ENCODE assay signal across 9 mouse cellular contexts in genomic region chr4:45253839-45254601, GRCm38 (mm10). TPM values are rescaled to one million over a fixed set of nuclear protein-coding genes. Genes with fewer than 3 reads are reported as not detected.
DNase-seq lines count a peak whose midpoint lies in the region; ATAC-seq and TF ChIP-seq lines count a peak whose summit lies in the region.
"Had no signal": no experiment of that assay in that cellular context is flagged by ENCODE, and none has a peak within 500 bp of the region (broad histone marks: within the 10 kb centered on the region; RNA-seq: fewer than 3 reads in every experiment).

No protein-coding gene starts in this region.

- no peaks in the 10 kb centered on the region for H3K27me3 ChIP-seq in lung, postnatal 0 days (replicated peaks; ENCODE audit: insufficient read depth, low read length)
- H3K27me3 ChIP-seq in hindbrain, embryonic 15.5 days, result 0 out of 2 replicates have a peak, but pooled peaks cover 2% of the 10 kb centered on the region
- H3K27me3 ChIP-seq: neural tube, embryonic 12.5 days had no signal

- H3K4me3 ChIP-seq in lung, postnatal 0 days (ENCODE audit: low read depth, low read length), result no peak overlapping the region
- no peak overlapping the region for H3K4me3 ChIP-seq in hindbrain, embryonic 15.5 days
- H3K4me3 ChIP-seq: neural tube, embryonic 12.5 days had no signal

- no peaks in the 10 kb centered on the region for H3K4me1 ChIP-seq in lung, postnatal 0 days (ENCODE audit: insufficient read depth, low read depth, low read length)
- H3K4me1 ChIP-seq in hindbrain, embryonic 15.5 days (replicated peaks), result peaks cover 20% of the 10 kb centered on the region

- TF ChIP-seq CTCF in lung, postnatal 0 days (IDR thresholded peaks at IDR 0.05), result no peak

- WGBS in lung, postnatal 0 days, result 44% methylated on average over 11 of the region's 11 CpGs
- WGBS in hindbrain, embryonic 15.5 days, result 31% methylated on average over 11 of the region's 11 CpGs

- no peak overlapping the region for H3K4me2 ChIP-seq in lung, postnatal 0 days (replicated peaks; ENCODE audit: low read depth, low read length)
- no peak overlapping the region for H3K4me2 ChIP-seq in hindbrain, embryonic 15.5 days
- H3K4me2 ChIP-seq: neural tube, embryonic 12.5 days had no signal

- DNase-seq in cerebellum, adult 9-11 months, result peak; percentile 16
- no peak for DNase-seq in cerebellum, postnatal 36 days
- peak; percentile 32 for DNase-seq in lung, postnatal 0 days (ENCODE audit: low spot score)
- no peak for DNase-seq in lung, postnatal 10 days
- peak; percentile 55 for DNase-seq in retina, postnatal 1 day
- DNase-seq in thymus, postnatal 0 days (ENCODE audit: low spot score), result no peak

- no peaks in the 10 kb centered on the region for H3K9me3 ChIP-seq in lung, postnatal 0 days (ENCODE audit: low read length)
- no peaks in the 10 kb centered on the region for H3K9me3 ChIP-seq in hindbrain, embryonic 15.5 days
- H3K9me3 ChIP-seq: neural tube, embryonic 12.5 days had no signal

- H3K9ac ChIP-seq in lung, postnatal 0 days (replicated peaks; ENCODE audit: low read depth), result no peak overlapping the region
- H3K9ac ChIP-seq in hindbrain, embryonic 15.5 days, result no peak overlapping the region
- H3K9ac ChIP-seq: neural tube, embryonic 12.5 days had no signal

- no peak; the same call in 1 of the 2 replicates for ATAC-seq in lung, postnatal 0 days
- peak; percentile 90 for ATAC-seq in hindbrain, embryonic 15.5 days (ENCODE audit: low FRiP score, low read depth)
- no peak for ATAC-seq in inflammation-experienced regulatory T-cells, adult 6 months

- no peak for TF ChIP-seq EP300 in lung, postnatal 0 days (IDR thresholded peaks at IDR 0.05)

- no peak overlapping the region for H3K27ac ChIP-seq in lung, postnatal 0 days (ENCODE audit: low read length)
- peak overlapping the region; percentile 71 for H3K27ac ChIP-seq in hindbrain, embryonic 15.5 days (replicated peaks)
- H3K27ac ChIP-seq: neural tube, embryonic 12.5 days had no signal

- no peaks in the 10 kb centered on the region for H3K36me3 ChIP-seq in lung, postnatal 0 days (ENCODE audit: insufficient read depth, low read length)
- no peaks in the 10 kb centered on the region for H3K36me3 ChIP-seq in hindbrain, embryonic 15.5 days
- H3K36me3 ChIP-seq: neural tube, embryonic 12.5 days had no signal

RNA-seq across cellular contexts. Expression of gene Trmt10b, which starts 42.9 kb away (rescaled TPM):
- 12.0 and 14.8 TPM in 2 replicates for polyA plus RNA-seq in lung, postnatal 0 days (2015; fragmentation: Nextera tagmentation; extraction: Ambion mirVana)
- polyA plus RNA-seq in hindbrain, embryonic 15.5 days (2015; fragmentation: Nextera tagmentation; extraction: Ambion mirVana), result 22.9 and 23.3 TPM in 2 replicates
- 10 to 100 TPM; 17.4 to 20.7 (median 20.1) TPM for polyA plus RNA-seq in inflammation-experienced regulatory T-cells, adult 6 months (2017; shearing (Covaris generic))
- polyA plus RNA-seq in thymus, postnatal 0 days (2015; fragmentation: Nextera tagmentation; extraction: Ambion mirVana), result 18.2 and 18.3 TPM in 2 replicates

Comparison
In these comparisons a context has a peak if more than half of its experiments do, and no peak if none do; other contexts are left out.
1. DNase-seq: peak in cerebellum, adult 9-11 months (single experiment), lung, postnatal 0 days (single experiment) and retina, postnatal 1 day (single experiment); none in cerebellum, postnatal 36 days (0 of 2), lung, postnatal 10 days (single experiment) and thymus, postnatal 0 days (single experiment).